Mouse (Mus musculus) liver, embryonic 11.5 days (tissue): ENCODE measurements around the gene Asphd1. TPM values are rescaled to one million over a fixed set of nuclear protein-coding genes. Genes with fewer than 3 reads are reported as not detected.

Experiments
- ATAC-seq: fragments of 200-750 bp; cut with Nextera tagmentation; replicated peaks from 2 replicates; pipeline ENCODE4 v1.8.0; 2017; ENCODE audit warnings: moderate number of reproducible peaks, mild to moderate bottlenecking, moderate TSS enrichment, moderate library complexity; ENCODE audit not compliant: low FRiP score
- DNase-seq: peaks from one replicate; pipeline ENCODE4 v3.0.0-alpha.2; 2017; ENCODE audit warnings: low spot score
- H3K27ac ChIP-seq: fragments of 300-500 bp; sonication (generic); 2 replicates; pipeline ENCODE4 v1.5.1; 2014; ENCODE audit warnings: mild to moderate bottlenecking, low read depth, low read length, control low read depth
- H3K27me3 ChIP-seq: fragments of 300-500 bp; sonication (generic); replicated peaks from 2 replicates; pipeline ENCODE4 v1.6.1; 2014; ENCODE audit warnings: low read length, mixed read lengths; ENCODE audit not compliant: control insufficient read depth, insufficient read depth
- H3K36me3 ChIP-seq: fragments of 300-500 bp; sonication (generic); 2 replicates; pipeline ENCODE4 v1.6.1; 2014; ENCODE audit warnings: mild to moderate bottlenecking, low read length, moderate library complexity, mixed read lengths; ENCODE audit not compliant: control insufficient read depth, insufficient read depth
- H3K4me1 ChIP-seq: fragments of 300-500 bp; sonication (generic); replicated peaks from 2 replicates; pipeline ENCODE4 v1.6.1; 2014; ENCODE audit warnings: low read length, mixed read lengths; ENCODE audit not compliant: control insufficient read depth, insufficient read depth
- H3K4me2 ChIP-seq: fragments of 300-500 bp; sonication (generic); 2 replicates; pipeline ENCODE4 v1.6.1; 2014; ENCODE audit warnings: mild to moderate bottlenecking, control low read depth, moderate library complexity
- H3K4me3 ChIP-seq: fragments of 300-500 bp; sonication (generic); 2 replicates; pipeline ENCODE4 v1.5.1; 2014; ENCODE audit warnings: low read depth, low read length, control low read depth
- H3K9ac ChIP-seq: fragments of 300-500 bp; sonication (generic); 2 replicates; pipeline ENCODE4 v1.6.1; 2014; ENCODE audit warnings: low read depth, low read length, control low read depth
- H3K9me3 ChIP-seq: fragments of 300-500 bp; sonication (generic); 2 replicates; pipeline ENCODE4 v1.6.1; 2016; ENCODE audit warnings: low read length, inconsistent platforms, mixed read lengths; ENCODE audit not compliant: control insufficient read depth
- WGBS: fragments of 180-500 bp; shearing (Covaris S2); extraction: QIAGEN DNeasy Blood & Tissue Kit; methylation state at CpG from one replicate; pipeline ENCODE4 v1.1.7; 2014; 5-methylcytosine and 5-hydroxymethylcytosine counted together
- polyA plus RNA-seq: library from polyadenylated mRNA; unstranded; fragments of >200 nt; fragmentation: Nextera tagmentation; extraction: Ambion mirVana; gene quantifications from 2 replicates; pipeline ENCODE4 v1.2.1, GENCODE M21; 2014

The Asphd1 gene
- not detected in 2 replicates for polyA plus RNA-seq

DNA sequence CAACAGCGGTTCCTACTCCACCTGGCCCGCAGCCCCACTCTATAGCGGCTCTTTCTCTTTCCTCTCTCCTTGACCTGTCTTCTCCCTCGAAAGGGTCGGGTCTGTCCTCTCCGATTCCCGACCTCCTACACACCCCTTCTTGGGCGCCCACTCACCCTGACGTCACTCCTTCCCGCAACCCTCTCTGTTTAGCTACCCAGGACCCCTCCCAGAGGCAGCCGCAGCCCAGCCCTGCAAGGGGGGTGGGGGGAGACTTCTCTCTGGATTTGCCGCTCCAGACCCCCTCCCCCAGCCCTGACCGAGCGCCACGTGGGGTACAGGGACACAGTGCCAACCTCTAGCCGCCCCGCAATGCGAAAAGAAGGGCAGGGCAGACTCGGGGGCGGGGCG is at the start of gene Asphd1:
Gene Asphd1, minus strand, starts transcription at position 180 of the 390 bp plus-strand sequence.
- no peak for DNase-seq

DNA sequence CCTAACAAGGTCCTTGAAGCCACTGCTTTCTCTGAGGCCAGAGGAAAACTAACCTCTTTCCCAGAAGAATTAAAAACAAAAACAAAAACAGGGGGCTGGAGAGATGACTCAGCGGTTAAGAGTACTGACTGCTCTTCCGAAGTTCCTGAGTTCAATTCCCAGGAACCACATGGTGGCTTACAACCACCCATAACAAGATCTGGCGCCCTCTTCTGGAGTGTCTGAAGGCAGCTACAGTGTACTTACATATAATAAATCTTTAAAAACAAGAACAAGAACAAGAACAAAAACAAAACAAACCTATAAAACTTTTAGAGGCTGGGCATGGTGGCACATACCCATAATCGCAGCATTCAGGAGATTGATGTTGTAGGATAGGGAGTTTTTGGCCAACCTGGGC is 47.1 kb upstream of the Asphd1 start:
- H3K9ac ChIP-seq, result no peak overlapping the region
- no peaks in the 10 kb centered on the region for H3K4me1 ChIP-seq
- H3K4me2 ChIP-seq, result no peak overlapping the region
- DNase-seq (no peak), ATAC-seq (no peak)
- H3K36me3 ChIP-seq, result no peaks in the 10 kb centered on the region
- no peaks in the 10 kb centered on the region for H3K9me3 ChIP-seq
- H3K27ac ChIP-seq, result no peak overlapping the region
- H3K27me3 ChIP-seq, result no peaks in the 10 kb centered on the region; the same call in 1 of the 2 replicates
- WGBS, result 71% methylated on average over 4 of the region's 4 CpGs
- no peak overlapping the region for H3K4me3 ChIP-seq

More for the DNA sequence above, at the start of gene Asphd1:
- ATAC-seq, result peak; percentile 32; the same call in 1 of the 2 replicates
- peaks cover 35% of the 10 kb centered on the region for H3K27me3 ChIP-seq
- peak within 1 kb of the TSS; percentile 99 for H3K4me2 ChIP-seq
- no peak within 1 kb of the TSS for H3K27ac ChIP-seq
- H3K4me3 ChIP-seq, result peak within 1 kb of the TSS; percentile 53
- H3K9ac ChIP-seq, result no peak within 1 kb of the TSS
- H3K36me3 ChIP-seq, result peaks cover 7% of the 10 kb centered on the region; the same call in 1 of the 2 replicates
- no peaks in the 10 kb centered on the region for H3K9me3 ChIP-seq
- peaks cover 10% of the 10 kb centered on the region for H3K4me1 ChIP-seq
- WGBS, result 2% methylated on average over 21 of the region's 21 CpGs

DNA sequence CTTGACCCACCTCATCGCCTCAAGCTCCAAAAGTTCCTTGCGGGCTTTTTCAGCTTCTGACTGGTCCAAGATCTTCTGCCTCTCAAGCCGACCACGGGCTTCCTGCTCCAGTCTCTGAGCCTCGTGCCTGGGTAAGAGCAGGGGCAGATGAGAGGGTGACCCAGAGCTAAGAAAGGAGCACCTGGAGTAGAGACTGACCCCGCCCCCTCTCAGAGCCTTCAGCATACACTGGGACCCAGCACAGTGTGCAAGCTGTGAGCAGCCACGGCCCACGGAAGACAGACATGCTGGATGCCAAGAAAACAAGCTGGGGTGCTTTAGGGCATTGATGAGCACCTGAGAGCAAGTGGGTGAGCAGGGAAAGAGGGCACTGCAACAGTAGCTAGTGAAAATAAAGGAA is 39.4 kb upstream of the Asphd1 start:
- ATAC-seq, result no peak
- 73% methylated on average over 8 of the region's 8 CpGs for WGBS

DNA sequence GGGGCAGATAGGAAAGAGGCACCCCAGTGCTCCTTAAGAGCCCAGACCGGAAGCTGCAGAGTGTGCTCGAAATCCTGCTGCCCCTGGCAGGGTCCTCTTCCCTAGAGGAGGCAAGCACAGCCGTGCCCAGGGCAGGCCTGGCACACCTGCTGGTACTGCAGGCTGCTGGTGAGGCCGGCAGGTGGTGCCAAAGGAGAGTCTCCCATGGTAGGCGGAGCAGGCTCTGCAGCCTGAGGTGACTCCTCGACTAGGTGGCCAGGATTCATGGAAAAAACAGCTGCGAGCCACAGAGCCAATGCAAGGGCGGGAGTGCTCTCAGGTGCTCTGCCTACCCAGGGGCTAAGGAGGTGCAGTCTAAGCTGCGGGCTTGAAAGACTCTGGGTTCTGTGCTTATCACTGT is 36.9 kb upstream of the Asphd1 start:
- Histone ChIP-seq H3K9ac (no peak overlapping the region), H3K4me1 (no peaks in the 10 kb centered on the region), H3K27ac (no peak overlapping the region), H3K27me3 (no peaks in the 10 kb centered on the region), H3K9me3 (no peaks in the 10 kb centered on the region), H3K4me3 (no peak overlapping the region), H3K36me3 (no peaks in the 10 kb centered on the region), H3K4me2 (no peak overlapping the region)
- DNase-seq, result no peak
- ATAC-seq, result no peak
- WGBS, result 50% methylated on average over 9 of the region's 9 CpGs

More for the DNA sequence above, 39.4 kb upstream of the Asphd1 start:
- no peaks in the 10 kb centered on the region for H3K9me3 ChIP-seq
- H3K27ac ChIP-seq, result no peak overlapping the region
- H3K36me3 ChIP-seq, result no peaks in the 10 kb centered on the region
- H3K4me2 ChIP-seq, result no peak overlapping the region
- H3K4me1 ChIP-seq, result no peaks in the 10 kb centered on the region
- no peak for DNase-seq
- H3K27me3 ChIP-seq, result no peaks in the 10 kb centered on the region; the same call in 1 of the 2 replicates
- no peak overlapping the region for H3K9ac ChIP-seq
- H3K4me3 ChIP-seq, result no peak overlapping the region

DNA sequence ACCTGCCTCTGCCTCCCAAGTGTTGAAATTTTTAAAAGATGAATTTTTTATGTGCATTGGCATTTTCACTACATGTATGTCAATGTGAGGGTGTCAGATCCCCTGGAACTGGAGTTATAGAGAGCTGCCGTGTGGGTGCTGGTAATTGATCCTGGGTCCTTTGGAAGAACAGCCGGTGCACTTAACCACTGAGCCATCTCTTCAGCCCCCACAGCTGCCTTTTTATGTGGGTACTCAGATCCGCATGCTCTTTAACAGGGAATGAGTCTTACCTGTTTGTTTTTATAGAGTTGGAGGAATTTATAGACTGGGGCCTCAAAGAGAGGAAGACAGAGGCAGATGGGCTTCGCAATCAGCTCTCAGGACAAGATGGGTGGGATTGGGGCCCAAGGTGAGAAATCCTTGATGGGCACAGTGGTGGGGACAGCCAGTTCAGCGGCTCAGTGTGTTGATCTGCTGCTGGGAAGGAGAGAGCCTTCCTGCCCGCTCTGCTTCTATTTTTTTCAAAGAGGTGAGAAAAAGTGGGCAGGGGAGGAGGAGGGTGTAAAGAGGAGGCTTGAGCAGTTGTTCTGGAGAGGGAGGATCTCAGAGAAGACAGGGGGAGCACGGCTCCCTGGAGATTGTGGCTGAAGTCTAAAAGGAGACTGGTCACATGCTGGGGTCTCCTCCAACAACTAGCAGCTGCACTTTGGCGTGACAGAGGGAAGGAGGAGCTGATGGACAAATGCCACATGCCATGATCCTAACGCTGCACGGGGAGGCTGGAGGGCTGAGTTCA is 35.5 kb upstream of the Asphd1 start:
- Histone ChIP-seq H3K4me1 (no peaks in the 10 kb centered on the region), H3K36me3 (peaks cover 3% of the 10 kb centered on the region), H3K4me2 (no peak overlapping the region), H3K9ac (no peak overlapping the region), H3K27ac (no peak overlapping the region), H3K9me3 (no peaks in the 10 kb centered on the region), H3K4me3 (no peak overlapping the region), H3K27me3 (no peaks in the 10 kb centered on the region)
- DNase-seq, result no peak
- WGBS, result 55% methylated on average over 10 of the region's 10 CpGs
- no peak for ATAC-seq

DNA sequence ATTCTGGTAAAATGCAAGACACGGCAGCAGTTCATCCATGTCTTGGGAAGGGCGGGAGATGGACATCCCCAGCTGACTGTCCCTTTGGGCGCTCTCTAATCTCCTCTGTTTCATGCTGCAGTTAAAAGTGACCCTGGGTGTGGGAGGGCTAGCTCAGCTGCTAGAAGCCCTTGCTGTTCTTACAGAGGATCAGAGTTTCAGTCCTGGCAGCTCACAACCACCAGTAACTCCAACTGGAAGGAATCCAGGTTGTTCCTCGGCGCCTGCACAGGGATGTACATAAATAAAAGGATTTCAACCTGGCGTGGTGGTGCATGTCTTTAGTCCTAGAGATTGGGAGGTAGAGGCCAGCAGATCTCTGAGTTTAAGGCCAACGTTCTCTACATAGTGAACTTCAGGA is 33.7 kb upstream of the Asphd1 start:
- Histone ChIP-seq H3K27ac (no peak overlapping the region), H3K4me2 (no peak overlapping the region), H3K4me3 (no peak overlapping the region), H3K36me3 (peaks cover 17% of the 10 kb centered on the region), H3K27me3 (no peaks in the 10 kb centered on the region), H3K9me3 (no peaks in the 10 kb centered on the region), H3K9ac (no peak overlapping the region), H3K4me1 (0 out of 2 replicates have a peak, but pooled peaks cover 2% of the 10 kb centered on the region)
- ATAC-seq (no peak), DNase-seq (no peak)
- WGBS, result 82% methylated on average over 7 of the region's 7 CpGs

DNA sequence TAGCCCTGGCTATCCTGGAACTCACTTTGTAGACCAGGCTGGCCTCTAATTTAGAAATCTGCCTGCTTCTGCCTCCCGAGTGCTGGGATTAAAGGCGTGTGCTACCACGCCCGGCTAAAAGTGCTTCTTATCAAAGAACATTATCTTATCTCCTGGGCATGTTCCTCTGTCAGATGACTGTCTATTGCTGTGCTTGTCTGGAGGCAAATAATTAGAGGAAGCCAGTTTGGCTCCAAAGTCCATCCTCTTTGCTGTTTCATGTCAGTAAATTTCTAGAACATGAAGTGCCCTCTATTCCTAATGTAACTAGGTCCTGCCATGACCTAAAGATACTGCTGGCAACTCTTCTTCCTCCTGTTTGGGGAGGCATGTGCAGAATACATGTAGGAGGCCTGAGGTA is 32.7 kb upstream of the Asphd1 start:
- Histone ChIP-seq H3K4me2 (no peak overlapping the region), H3K4me3 (no peak overlapping the region), H3K9ac (no peak overlapping the region), H3K27ac (no peak overlapping the region), H3K27me3 (no peaks in the 10 kb centered on the region), H3K36me3 (peaks cover 20% of the 10 kb centered on the region), H3K4me1 (peaks cover 11% of the 10 kb centered on the region; the same call in 1 of the 2 replicates), H3K9me3 (no peaks in the 10 kb centered on the region)
- 57% methylated on average over 4 of the region's 4 CpGs for WGBS
- ATAC-seq (no peak), DNase-seq (no peak)

DNA sequence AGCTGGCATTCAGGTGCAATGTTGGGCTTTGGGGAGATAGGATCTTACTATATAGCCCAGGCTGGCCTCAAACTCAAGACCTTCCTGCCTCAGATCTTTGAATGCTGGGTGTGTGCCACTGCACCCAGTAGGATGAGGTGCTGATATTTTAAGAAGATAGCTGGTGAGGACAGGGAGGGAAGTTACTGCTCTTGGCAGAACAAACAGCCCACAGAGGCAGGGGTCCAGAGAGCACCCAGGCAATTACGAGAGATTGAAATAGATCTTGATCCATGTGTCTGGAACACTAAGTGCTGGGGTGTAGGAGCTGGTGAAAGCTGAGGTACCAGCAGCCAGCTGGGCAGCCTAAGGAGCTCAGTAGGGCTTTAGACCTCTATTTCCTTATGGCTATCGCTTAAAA is 32.2 kb upstream of the Asphd1 start:
- H3K4me1 ChIP-seq, result peaks cover 13% of the 10 kb centered on the region; the same call in 1 of the 2 replicates
- no peaks in the 10 kb centered on the region for H3K9me3 ChIP-seq
- ATAC-seq, result no peak
- 78% methylated on average over 2 of the region's 2 CpGs for WGBS
- H3K36me3 ChIP-seq, result peaks cover 20% of the 10 kb centered on the region
- no peak overlapping the region for H3K4me3 ChIP-seq
- H3K9ac ChIP-seq, result no peak overlapping the region
- DNase-seq, result no peak
- H3K27ac ChIP-seq, result no peak overlapping the region
- H3K4me2 ChIP-seq, result no peak overlapping the region
- no peaks in the 10 kb centered on the region for H3K27me3 ChIP-seq

DNA sequence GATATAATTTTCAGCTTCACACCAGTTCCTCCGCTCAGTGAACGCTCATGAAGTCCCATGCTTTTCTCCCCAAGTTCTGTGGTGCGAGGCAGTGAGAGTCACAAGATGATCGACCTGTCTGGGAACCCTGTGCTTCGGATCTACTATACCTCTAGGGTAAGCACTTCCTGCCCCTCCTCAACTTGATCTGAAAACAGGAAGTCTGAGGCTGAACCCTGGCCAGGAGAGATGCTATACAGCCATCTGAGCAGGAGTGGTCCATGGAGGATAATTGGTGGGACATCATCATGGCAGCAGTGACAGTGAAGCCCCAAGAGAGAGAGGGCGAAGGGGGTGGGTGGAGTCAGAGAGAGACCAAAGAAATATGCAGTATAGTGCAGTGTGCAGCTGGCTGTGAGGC is 29.5 kb upstream of the Asphd1 start:
- 81% methylated on average over 6 of the region's 6 CpGs for WGBS
- H3K9me3 ChIP-seq, result no peaks in the 10 kb centered on the region
- no peak overlapping the region for H3K9ac ChIP-seq
- H3K4me1 ChIP-seq, result peaks cover 13% of the 10 kb centered on the region; the same call in 1 of the 2 replicates
- no peak overlapping the region for H3K4me3 ChIP-seq
- no peak overlapping the region for H3K4me2 ChIP-seq
- no peaks in the 10 kb centered on the region for H3K27me3 ChIP-seq
- H3K36me3 ChIP-seq, result peaks cover 20% of the 10 kb centered on the region
- ATAC-seq (no peak), DNase-seq (no peak)
- H3K27ac ChIP-seq, result no peak overlapping the region
